9 mouse cellular contexts compared by ENCODE assay signal in genomic region chr11:76294836-76295235, GRCm38 (mm10). TPM values are rescaled to one million over a fixed set of nuclear protein-coding genes. Genes with fewer than 3 reads are reported as not detected.
DNase-seq lines count a peak whose midpoint lies in the region; ATAC-seq and TF ChIP-seq lines count a peak whose summit lies in the region.
"Had no signal": no experiment of that assay in that cellular context is flagged by ENCODE, and none has a peak within 500 bp of the region (broad histone marks: within the 10 kb centered on the region; RNA-seq: fewer than 3 reads in every experiment).

No protein-coding gene starts in this region.

- H3K4me2 ChIP-seq in forebrain, embryonic 12.5 days, result no peak overlapping the region
- no peak overlapping the region for H3K4me2 ChIP-seq in forebrain, postnatal 0 days (ENCODE audit: low read depth)
- H3K4me2 ChIP-seq in midbrain, embryonic 11.5 days, result peak overlapping the region; percentile 6; the same call in 1 of the 2 replicates
- H3K4me2 ChIP-seq in midbrain, embryonic 15.5 days, result no peak overlapping the region
- H3K4me2 ChIP-seq in hindbrain, embryonic 15.5 days, result no peak overlapping the region
- H3K4me2 ChIP-seq in stomach, embryonic 16.5 days (ENCODE audit: low read depth, low read length), result 0 out of 2 replicates have a peak overlapping the region, but pooled peaks have one; percentile 1

- H3K4me3 ChIP-seq in forebrain, embryonic 12.5 days (replicated peaks), result no peak overlapping the region
- H3K4me3 ChIP-seq in forebrain, postnatal 0 days (ENCODE audit: low read depth, low read length), result no peak overlapping the region
- H3K4me3 ChIP-seq in midbrain, embryonic 11.5 days (ENCODE audit: low read depth, low read length), result no peak overlapping the region
- H3K4me3 ChIP-seq in midbrain, embryonic 15.5 days, result no peak overlapping the region
- H3K4me3 ChIP-seq in hindbrain, embryonic 15.5 days, result no peak overlapping the region
- no peak overlapping the region for H3K4me3 ChIP-seq in stomach, embryonic 16.5 days (replicated peaks; ENCODE audit: low read length)
- H3K4me3 ChIP-seq: erythroblast, embryonic 14.5 days had no signal

- WGBS in forebrain, embryonic 12.5 days, result 10% methylated on average over 9 of the region's 9 CpGs
- WGBS in forebrain, postnatal 0 days, result 28% methylated on average over 9 of the region's 9 CpGs
- 8% methylated on average over 9 of the region's 9 CpGs for WGBS in midbrain, embryonic 11.5 days
- 10% methylated on average over 9 of the region's 9 CpGs for WGBS in midbrain, embryonic 15.5 days
- WGBS in hindbrain, embryonic 15.5 days, result 21% methylated on average over 9 of the region's 9 CpGs
- 20% methylated on average over 9 of the region's 9 CpGs for WGBS in stomach, embryonic 16.5 days

- H3K9ac ChIP-seq in forebrain, embryonic 12.5 days, result no peak overlapping the region
- H3K9ac ChIP-seq in forebrain, postnatal 0 days, result no peak overlapping the region
- H3K9ac ChIP-seq in midbrain, embryonic 11.5 days (ENCODE audit: low read length), result peak overlapping the region; percentile 20; the same call in 1 of the 2 replicates
- H3K9ac ChIP-seq in midbrain, embryonic 15.5 days, result no peak overlapping the region
- 0 out of 2 replicates have a peak overlapping the region, but pooled peaks have one; percentile 7 for H3K9ac ChIP-seq in hindbrain, embryonic 15.5 days
- H3K9ac ChIP-seq in stomach, embryonic 16.5 days (ENCODE audit: low read length), result peak overlapping the region; percentile 26; the same call in 1 of the 2 replicates

- H3K4me1 ChIP-seq in forebrain, embryonic 12.5 days, result peaks cover 82% of the 10 kb centered on the region
- H3K4me1 ChIP-seq in forebrain, postnatal 0 days (ENCODE audit: insufficient read depth), result peaks cover 8% of the 10 kb centered on the region; the same call in 1 of the 2 replicates
- peaks cover 46% of the 10 kb centered on the region for H3K4me1 ChIP-seq in midbrain, embryonic 11.5 days (ENCODE audit: control insufficient read depth, insufficient read depth, low read length)
- peaks cover 26% of the 10 kb centered on the region; the same call in 1 of the 2 replicates for H3K4me1 ChIP-seq in midbrain, embryonic 15.5 days
- peaks cover 67% of the 10 kb centered on the region for H3K4me1 ChIP-seq in hindbrain, embryonic 15.5 days (replicated peaks)
- H3K4me1 ChIP-seq in stomach, embryonic 16.5 days (ENCODE audit: control insufficient read depth, insufficient read depth, low read length), result peaks cover 45% of the 10 kb centered on the region

- no peaks in the 10 kb centered on the region for H3K9me3 ChIP-seq in forebrain, embryonic 12.5 days
- H3K9me3 ChIP-seq in forebrain, postnatal 0 days (ENCODE audit: low read length), result no peaks in the 10 kb centered on the region
- H3K9me3 ChIP-seq in midbrain, embryonic 11.5 days (ENCODE audit: control insufficient read depth, low read length), result no peaks in the 10 kb centered on the region
- H3K9me3 ChIP-seq in midbrain, embryonic 15.5 days, result no peaks in the 10 kb centered on the region
- H3K9me3 ChIP-seq in hindbrain, embryonic 15.5 days, result no peaks in the 10 kb centered on the region
- H3K9me3 ChIP-seq in stomach, embryonic 16.5 days (replicated peaks; ENCODE audit: control insufficient read depth, low read length), result no peaks in the 10 kb centered on the region

- no peaks in the 10 kb centered on the region for H3K36me3 ChIP-seq in forebrain, embryonic 12.5 days (replicated peaks)
- no peaks in the 10 kb centered on the region for H3K36me3 ChIP-seq in forebrain, postnatal 0 days (ENCODE audit: insufficient read depth)
- no peaks in the 10 kb centered on the region for H3K36me3 ChIP-seq in midbrain, embryonic 11.5 days (ENCODE audit: control insufficient read depth, insufficient read depth, low read length)
- no peaks in the 10 kb centered on the region for H3K36me3 ChIP-seq in midbrain, embryonic 15.5 days (replicated peaks)
- no peaks in the 10 kb centered on the region for H3K36me3 ChIP-seq in hindbrain, embryonic 15.5 days
- no peaks in the 10 kb centered on the region for H3K36me3 ChIP-seq in stomach, embryonic 16.5 days (ENCODE audit: control insufficient read depth, insufficient read depth, low read length)

- ATAC-seq in forebrain, embryonic 12.5 days (ENCODE audit: low FRiP score), result no peak
- ATAC-seq in forebrain, postnatal 0 days, result no peak
- ATAC-seq in midbrain, embryonic 11.5 days (ENCODE audit: low FRiP score), result peak; percentile 27; the same call in 1 of the 2 replicates
- no peak for ATAC-seq in midbrain, embryonic 15.5 days (replicated peaks)
- no peak for ATAC-seq in hindbrain, embryonic 15.5 days (ENCODE audit: low FRiP score, low read depth)
- ATAC-seq in stomach, embryonic 16.5 days (ENCODE audit: insufficient read depth, low FRiP score), result no peak

- no peak for TF ChIP-seq CTCF in forebrain, postnatal 0 days (IDR thresholded peaks at IDR 0.05; ENCODE audit: low read depth)

- H3K27ac ChIP-seq in forebrain, embryonic 12.5 days, result peak overlapping the region; percentile 75
- no peak overlapping the region for H3K27ac ChIP-seq in forebrain, postnatal 0 days (ENCODE audit: low read depth, low read length)
- H3K27ac ChIP-seq in midbrain, embryonic 11.5 days (ENCODE audit: low read depth, low read length), result peak overlapping the region; percentile 82
- H3K27ac ChIP-seq in midbrain, embryonic 15.5 days, result no peak overlapping the region
- peak overlapping the region; percentile 53 for H3K27ac ChIP-seq in hindbrain, embryonic 15.5 days (replicated peaks)
- peak overlapping the region; percentile 46; the same call in 1 of the 2 replicates for H3K27ac ChIP-seq in stomach, embryonic 16.5 days (ENCODE audit: low read length)

- no peak for DNase-seq in forebrain, postnatal 0 days
- DNase-seq in midbrain, embryonic 11.5 days (ENCODE audit: low spot score, missing footprints), result no peak
- DNase-seq in spleen, adult 18-20 months, result no peak
- DNase-seq in adrenal gland, postnatal 36 days, result no peak

- no peaks in the 10 kb centered on the region for H3K27me3 ChIP-seq in forebrain, embryonic 12.5 days
- H3K27me3 ChIP-seq in forebrain, postnatal 0 days (ENCODE audit: insufficient read depth, low read length), result peaks cover 5% of the 10 kb centered on the region; the same call in 1 of the 2 replicates
- H3K27me3 ChIP-seq in midbrain, embryonic 11.5 days (ENCODE audit: control insufficient read depth, insufficient read depth, low read length), result no peaks in the 10 kb centered on the region
- H3K27me3 ChIP-seq in midbrain, embryonic 15.5 days (replicated peaks), result no peaks in the 10 kb centered on the region
- no peaks in the 10 kb centered on the region for H3K27me3 ChIP-seq in hindbrain, embryonic 15.5 days
- H3K27me3 ChIP-seq in stomach, embryonic 16.5 days (ENCODE audit: control insufficient read depth, insufficient read depth, low read length), result no peaks in the 10 kb centered on the region

RNA-seq across cellular contexts. Expression of gene Glod4, which starts 51.3 kb away (rescaled TPM):
- 123 and 125 TPM in 2 replicates for polyA plus RNA-seq in forebrain, embryonic 12.5 days (2016; fragmentation: Nextera tagmentation; extraction: Ambion mirVana)
- 79.7 and 90.6 TPM in 2 replicates for total RNA-seq in forebrain, postnatal 0 days (2014; rRNA removed)
- polyA plus RNA-seq in forebrain, postnatal 0 days (2015; fragmentation: Nextera tagmentation; extraction: Ambion mirVana), result 110 and 126 TPM in 2 replicates
- 131 and 138 TPM in 2 replicates for polyA plus RNA-seq in midbrain, embryonic 11.5 days (2014; fragmentation: Nextera tagmentation; extraction: Ambion mirVana)
- polyA plus RNA-seq in midbrain, embryonic 15.5 days (2015; fragmentation: Nextera tagmentation; extraction: Ambion mirVana), result 121 and 123 TPM in 2 replicates
- polyA plus RNA-seq in hindbrain, embryonic 15.5 days (2015; fragmentation: Nextera tagmentation; extraction: Ambion mirVana), result 119 and 120 TPM in 2 replicates
- 116 and 126 TPM in 2 replicates for polyA plus RNA-seq in stomach, embryonic 16.5 days (2015; fragmentation: Nextera tagmentation; extraction: Ambion mirVana)
- total RNA-seq in adrenal gland, postnatal 36 days (2021), result 10 to 100 TPM; 85.0 to 87.2 TPM

RNA-seq across cellular contexts. Expression of gene Mrm3, which starts 51.3 kb away (rescaled TPM):
- 20.0 and 22.2 TPM in 2 replicates for polyA plus RNA-seq in forebrain, embryonic 12.5 days (2016; fragmentation: Nextera tagmentation; extraction: Ambion mirVana)
- 15.1 and 18.2 TPM in 2 replicates for total RNA-seq in forebrain, postnatal 0 days (2014; rRNA removed)
- polyA plus RNA-seq in forebrain, postnatal 0 days (2015; fragmentation: Nextera tagmentation; extraction: Ambion mirVana), result 20.8 and 22.2 TPM in 2 replicates
- polyA plus RNA-seq in midbrain, embryonic 11.5 days (2014; fragmentation: Nextera tagmentation; extraction: Ambion mirVana), result 19.5 and 20.1 TPM in 2 replicates
- polyA plus RNA-seq in midbrain, embryonic 15.5 days (2015; fragmentation: Nextera tagmentation; extraction: Ambion mirVana), result 25.8 and 27.0 TPM in 2 replicates
- polyA plus RNA-seq in hindbrain, embryonic 15.5 days (2015; fragmentation: Nextera tagmentation; extraction: Ambion mirVana), result 23.8 and 26.6 TPM in 2 replicates
- 22.3 and 24.2 TPM in 2 replicates for polyA plus RNA-seq in stomach, embryonic 16.5 days (2015; fragmentation: Nextera tagmentation; extraction: Ambion mirVana)
- 10 to 100 TPM; 18.8 to 21.4 TPM for total RNA-seq in adrenal gland, postnatal 36 days (2021)

Comparison
In these comparisons a context has a peak if more than half of its experiments do, and no peak if none do; other contexts are left out.
1. H3K27ac ChIP-seq: peak in forebrain, embryonic 12.5 days (single experiment), midbrain, embryonic 11.5 days (single experiment), hindbrain, embryonic 15.5 days (single experiment) and stomach, embryonic 16.5 days (single experiment); none in forebrain, postnatal 0 days (single experiment) and midbrain, embryonic 15.5 days (single experiment).
2. H3K4me2 ChIP-seq: peak in midbrain, embryonic 11.5 days (single experiment) and stomach, embryonic 16.5 days (single experiment); none in forebrain, embryonic 12.5 days (single experiment), forebrain, postnatal 0 days (single experiment), midbrain, embryonic 15.5 days (single experiment) and hindbrain, embryonic 15.5 days (single experiment).
3. H3K9ac ChIP-seq: peak in midbrain, embryonic 11.5 days (single experiment), hindbrain, embryonic 15.5 days (single experiment) and stomach, embryonic 16.5 days (single experiment); none in forebrain, embryonic 12.5 days (single experiment), forebrain, postnatal 0 days (single experiment) and midbrain, embryonic 15.5 days (single experiment).